Mouse (Mus musculus) embryonic fibroblast, embryonic 13.5 days (primary cell): Measurements from ENCODE around the gene Dnmt3b. TPM values are rescaled to one million over a fixed set of nuclear protein-coding genes. Genes with fewer than 3 reads are reported as not detected.
"Not testable (repeated sequence)": the region's sequence is repeated elsewhere in the genome, so short reads cannot be mapped to it uniquely, and the experiment has no call there.

ENCODE experiments used
- H3K27ac ChIP-seq: 2 replicates; pipeline ENCODE4 v1.5.1; 2012; ENCODE audit warnings: low read length, control low read depth, inconsistent platforms; ENCODE audit not compliant: insufficient read depth
- H3K4me1 ChIP-seq: 2 replicates; pipeline ENCODE4 v1.6.1; 2011; ENCODE audit warnings: low read length; ENCODE audit not compliant: control insufficient read depth, insufficient read depth
- H3K4me3 ChIP-seq: 2 replicates; pipeline ENCODE4 v1.5.1; 2011; ENCODE audit warnings: mild to moderate bottlenecking, control low read depth, low read length; ENCODE audit not compliant: insufficient read depth
- CTCF ChIP-seq: IDR thresholded peaks from 2 replicates; pipeline ENCODE4 v1.5.1; 2011; ENCODE audit warnings: mild to moderate bottlenecking, control low read depth, low read length, moderate library complexity, borderline replicate concordance; ENCODE audit not compliant: insufficient read depth
- POLR2A ChIP-seq: IDR thresholded peaks from 2 replicates; pipeline ENCODE4 v1.6.1; 2011; ENCODE audit warnings: low read depth, mild to moderate bottlenecking, control low read depth, low read length, moderate library complexity
- polyA plus RNA-seq: library from polyadenylated mRNA; stranded (reverse); fragments of >200 nt; gene quantifications from 2 replicates; pipeline ENCODE4 v1.2.4, GENCODE M21; 2011; ENCODE audit warnings: low read depth; ENCODE audit not compliant: missing spikeins, insufficient read length

The Dnmt3b gene
- polyA plus RNA-seq, 1 experiment = 1.8 TPM

DNA sequence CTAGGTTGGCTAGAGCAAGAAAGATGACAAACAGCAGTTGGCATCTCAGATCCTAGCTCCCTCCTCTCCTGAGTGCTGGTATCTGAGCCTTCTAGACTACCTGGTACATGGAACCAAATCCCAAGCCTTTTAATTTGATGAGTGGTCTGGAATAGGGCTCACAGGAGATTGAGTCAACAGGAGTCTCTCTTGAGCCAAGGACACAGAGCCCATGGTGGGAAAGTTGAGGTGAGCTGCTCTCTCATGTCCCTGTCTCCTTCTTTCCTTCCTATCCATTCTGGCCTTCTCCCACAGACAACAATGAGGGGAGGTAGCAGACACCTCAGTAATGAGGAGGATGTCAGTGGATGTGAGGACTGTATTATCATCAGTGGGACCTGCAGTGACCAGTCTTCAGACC is 47.1 kb downstream of the Dnmt3b start, which contains the start of gene Dnmt3c:
TSS of gene Dnmt3c (plus strand) at position 301 of the 400 bp plus-strand sequence.
- H3K4me1 ChIP-seq = no peaks in the 10 kb centered on the region
- no peak for TF ChIP-seq POLR2A
- no peak within 1 kb of the TSS for H3K4me3 ChIP-seq
- no peak within 1 kb of the TSS for H3K27ac ChIP-seq

- H3K4me3 ChIP-seq = no peak overlapping the region
- no peak for TF ChIP-seq POLR2A
- no peak for TF ChIP-seq CTCF
- no peak overlapping the region for H3K27ac ChIP-seq
- H3K4me1 ChIP-seq = no peaks in the 10 kb centered on the region
Measured at GRCm38 (mm10) chr2:153703389-153703788, 54.1 kb downstream of the Dnmt3b start.

DNA sequence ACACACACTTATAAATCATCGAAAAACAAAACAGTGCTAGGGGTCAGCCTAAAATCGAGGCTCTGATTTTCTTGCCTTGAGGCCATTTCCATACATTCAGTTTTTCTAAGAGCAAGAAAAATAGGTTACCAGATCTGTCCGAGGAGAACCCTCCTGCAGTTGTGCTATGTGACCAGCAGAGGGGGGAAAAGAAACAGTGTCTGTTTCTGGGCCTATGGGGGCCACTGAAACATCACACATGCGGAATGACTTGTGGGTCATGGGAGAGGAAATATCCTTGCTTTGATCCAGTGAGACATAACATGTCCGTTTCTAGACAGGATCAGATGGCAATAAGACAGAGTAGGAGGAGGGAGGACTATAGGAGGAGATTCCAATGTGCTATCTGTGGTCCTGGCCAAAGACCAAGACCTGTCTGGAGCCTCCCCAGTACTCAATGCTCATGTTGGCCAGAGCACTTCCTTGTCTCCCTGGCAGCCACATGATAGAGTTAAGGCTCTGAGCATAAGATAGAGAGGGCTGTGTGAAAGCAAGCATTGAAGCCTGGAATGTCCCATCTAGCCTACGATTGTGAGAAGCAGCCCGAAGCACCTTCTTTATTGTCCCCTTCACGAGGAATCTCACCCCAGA is 61.6 kb downstream of the Dnmt3b start:
- no peak overlapping the region for H3K27ac ChIP-seq
- no peak for TF ChIP-seq POLR2A
- TF ChIP-seq CTCF = 0 out of 2 replicates have a peak, but pooled peaks have one; percentile 13
- H3K4me1 ChIP-seq = no peaks in the 10 kb centered on the region
- H3K4me3 ChIP-seq = no peak overlapping the region

- Histone ChIP-seq H3K27ac (no peak overlapping the region), H3K4me1 (no peaks in the 10 kb centered on the region), H3K4me3 (no peak overlapping the region)
- no peak for TF ChIP-seq CTCF
- no peak for TF ChIP-seq POLR2A
Measured at GRCm38 (mm10) chr2:153712646-153713091, 63.4 kb downstream of the Dnmt3b start.

GRCm38 (mm10) chr2:153713227-153713626 is 64.0 kb downstream of the Dnmt3b start:
- Histone ChIP-seq H3K4me1 (no peaks in the 10 kb centered on the region), H3K4me3 (no peak overlapping the region), H3K27ac (no peak overlapping the region)
- TF ChIP-seq POLR2A = no peak
- no peak for TF ChIP-seq CTCF

DNA sequence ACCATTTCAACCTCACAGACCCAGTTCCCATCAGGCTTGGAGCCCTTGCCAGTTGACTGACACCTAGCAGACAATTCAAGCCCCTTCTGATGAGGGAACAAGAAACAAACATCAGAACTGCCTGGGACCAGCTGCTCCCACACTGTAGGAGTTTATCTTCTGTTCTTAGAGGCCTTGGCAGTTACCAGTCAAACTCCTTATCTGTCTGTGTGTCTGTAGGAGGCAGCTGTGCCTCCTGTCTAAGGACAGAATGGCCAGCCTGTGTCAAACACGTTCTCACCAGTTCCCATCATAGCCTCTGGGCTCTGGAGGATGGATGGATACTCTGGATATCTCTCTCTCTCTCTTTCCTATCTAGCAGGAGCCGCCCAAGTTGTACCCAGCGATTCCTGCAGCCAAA is 68.6 kb downstream of the Dnmt3b start:
- H3K4me3 ChIP-seq, H3K4me1 ChIP-seq, H3K27ac ChIP-seq: not testable (repeated sequence)

DNA sequence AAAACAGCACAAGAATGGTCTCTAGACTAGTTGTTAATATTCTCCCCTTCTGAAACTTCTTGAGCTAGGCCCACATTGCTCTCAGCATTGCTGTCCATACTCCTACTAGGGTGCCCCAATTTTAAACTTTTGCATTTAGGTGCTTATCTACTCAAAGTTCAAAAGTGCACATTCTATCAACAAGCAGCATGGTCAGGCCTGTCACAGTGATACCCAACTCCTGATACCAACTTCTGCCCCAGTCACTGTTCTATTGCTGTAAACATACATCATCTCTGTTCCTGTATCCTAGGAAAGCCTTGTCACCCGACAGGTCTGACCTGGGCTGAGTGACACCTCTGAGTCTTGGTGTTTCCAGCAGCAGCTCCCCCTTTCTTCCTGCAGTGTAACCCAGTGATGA is 73.8 kb downstream of the Dnmt3b start:
- TF ChIP-seq CTCF (no peak), POLR2A (no peak)
- Histone ChIP-seq H3K4me3 (no peak overlapping the region), H3K27ac (no peak overlapping the region), H3K4me1 (no peaks in the 10 kb centered on the region)

GRCm38 (mm10) chr2:153724424-153724823 is 75.2 kb downstream of the Dnmt3b start:
- no peak overlapping the region for H3K4me3 ChIP-seq
- no peak overlapping the region for H3K27ac ChIP-seq
- TF ChIP-seq CTCF (no peak), POLR2A (no peak)
- H3K4me1 ChIP-seq = no peaks in the 10 kb centered on the region

- H3K27ac ChIP-seq = no peak overlapping the region
- H3K4me1 ChIP-seq = no peaks in the 10 kb centered on the region
- no peak overlapping the region for H3K4me3 ChIP-seq
- TF ChIP-seq POLR2A = no peak
- TF ChIP-seq CTCF = no peak
Measured at GRCm38 (mm10) chr2:153724871-153725270, 75.6 kb downstream of the Dnmt3b start.

GRCm38 (mm10) chr2:153725291-153725690 is 76.0 kb downstream of the Dnmt3b start:
- no peaks in the 10 kb centered on the region for H3K4me1 ChIP-seq
- no peak for TF ChIP-seq CTCF
- no peak for TF ChIP-seq POLR2A
- H3K4me3 ChIP-seq = no peak overlapping the region
- no peak overlapping the region for H3K27ac ChIP-seq

- Histone ChIP-seq H3K4me3 (no peak overlapping the region), H3K27ac (no peak overlapping the region), H3K4me1 (no peaks in the 10 kb centered on the region)
- TF ChIP-seq POLR2A (no peak), CTCF (no peak)
Measured at GRCm38 (mm10) chr2:153734033-153734432, 84.8 kb downstream of the Dnmt3b start.

Other genes with a start within 250 kb of the Dnmt3b start
- gene 4930404H24Rik, start 156.7 kb upstream of the Dnmt3b start, polyA plus RNA-seq = not detected in 2 replicates
- gene Nol4l, start 119.5 kb upstream of the Dnmt3b start, polyA plus RNA-seq = 4.2 and 4.7 TPM in 2 replicates
- gene Commd7, start 16.7 kb upstream of the Dnmt3b start, polyA plus RNA-seq = 34.3 and 35.9 TPM in 2 replicates
- not detected in 2 replicates for gene Dnmt3c, start 47.2 kb downstream of the Dnmt3b start, polyA plus RNA-seq
- 170 and 199 TPM in 2 replicates for gene Mapre1, start 91.8 kb downstream of the Dnmt3b start, polyA plus RNA-seq
- 0.32 and 0.72 TPM in 2 replicates for gene Efcab8, start 130.5 kb downstream of the Dnmt3b start, polyA plus RNA-seq
- not detected in 2 replicates for gene Sun5, start 221.6 kb downstream of the Dnmt3b start, polyA plus RNA-seq
- not detected in 2 replicates for gene Bpifb2, start 225.6 kb downstream of the Dnmt3b start, polyA plus RNA-seq